Mouse (Mus musculus): ENCODE measurements around the gene Morf4l1. TPM values are rescaled to one million over a fixed set of nuclear protein-coding genes. Genes with fewer than 3 reads are reported as not detected.
A peak's percentile ranks its signal among the peaks of the same experiment; 100 is the strongest.

Gene Morf4l1
- total and polyA plus RNA-seq, 2 experiments from 2014 or later = 295 to 638 TPM

DNA sequence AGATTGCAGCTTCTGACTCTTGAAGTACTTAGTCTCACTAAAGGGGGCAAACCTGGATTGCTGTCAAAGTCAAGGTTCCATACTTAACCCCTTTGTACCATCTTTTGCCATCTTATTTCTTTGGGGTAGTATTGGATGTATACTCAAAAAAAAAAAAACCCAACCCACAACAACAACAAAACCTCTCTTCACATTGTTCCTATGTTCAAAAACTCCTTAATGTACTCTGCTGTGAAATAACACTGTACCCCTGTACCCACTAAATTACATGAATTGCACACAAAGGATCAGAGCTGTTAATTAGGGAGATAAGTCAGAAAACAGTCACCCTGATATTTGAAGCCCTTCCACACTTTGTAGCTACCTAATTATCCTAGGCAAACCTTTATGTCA, 730 bp upstream of the Morf4l1 start:
- no peak for DNase-seq
- no peaks in the 10 kb centered on the region for H3K9me3 ChIP-seq (ENCODE audit: low read length)
- H3K9ac ChIP-seq = peak overlapping the region; percentile 68
- H3K27ac ChIP-seq (ENCODE audit: low read depth, low read length) = peak overlapping the region; percentile 71
- H3K36me3 ChIP-seq (ENCODE audit: insufficient read depth) = no peaks in the 10 kb centered on the region
- peak overlapping the region; percentile 97 for H3K4me3 ChIP-seq (ENCODE audit: low read depth, low read length)
- H3K4me2 ChIP-seq (ENCODE audit: low read depth) = peak overlapping the region; percentile 79
- no peaks in the 10 kb centered on the region; the same call in 1 of the 2 replicates for H3K27me3 ChIP-seq (ENCODE audit: insufficient read depth, low read length)
- TF ChIP-seq CTCF (IDR thresholded peaks at IDR 0.05; ENCODE audit: low read depth) = no peak
- ATAC-seq = no peak
- H3K4me1 ChIP-seq (ENCODE audit: insufficient read depth) = peaks cover 19% of the 10 kb centered on the region

DNA sequence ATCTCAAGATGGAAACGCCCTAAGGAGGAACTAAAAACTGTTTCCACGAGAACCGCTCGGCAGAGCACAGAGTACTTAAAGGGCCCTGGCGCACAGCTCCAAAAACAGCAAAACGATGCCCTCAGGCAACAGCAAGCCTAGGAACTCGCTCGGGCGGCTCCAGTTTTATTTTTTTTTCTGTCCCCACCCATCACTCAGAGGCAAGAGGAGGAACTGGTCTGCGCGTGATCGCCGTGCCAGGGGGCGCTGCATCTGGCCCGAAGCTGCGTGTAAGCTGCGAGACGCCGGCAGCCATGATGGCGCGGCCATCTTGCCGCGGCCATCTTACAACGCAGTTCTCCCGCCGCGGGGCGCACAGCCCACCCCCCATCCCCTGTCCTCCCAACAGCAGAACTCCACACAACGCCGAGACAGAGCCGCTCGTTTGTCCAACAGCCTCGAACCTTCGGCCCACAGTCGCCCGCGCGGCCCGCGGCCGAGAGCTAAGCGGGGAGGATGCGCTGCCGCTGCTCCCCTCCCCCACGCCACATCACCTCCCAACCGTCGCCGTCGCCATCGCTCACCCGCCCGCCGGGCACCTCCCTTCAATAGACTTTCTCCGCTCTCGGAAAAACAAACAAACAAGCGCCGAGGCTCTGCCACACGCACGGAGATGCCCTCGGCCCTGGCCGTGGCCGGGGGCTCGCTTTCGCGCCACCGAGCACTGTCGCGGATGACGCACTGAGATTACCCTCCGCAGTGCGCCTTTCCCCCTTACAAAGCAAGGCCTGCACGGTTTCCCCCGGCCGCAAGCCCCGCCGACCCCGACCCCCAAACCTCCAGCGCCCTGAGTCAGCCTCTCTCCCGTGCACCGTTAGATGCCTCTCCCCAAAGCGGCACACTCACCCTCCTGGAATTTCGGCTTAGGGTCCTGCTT, 665 bp downstream of the Morf4l1 start:
- H3K9me3 ChIP-seq (ENCODE audit: low read length) = no peaks in the 10 kb centered on the region
- DNase-seq (peak; percentile 93), ATAC-seq (peak; percentile 64)
- under 1% methylated on average over 82 of the region's 82 CpGs for WGBS
- peaks cover 19% of the 10 kb centered on the region for H3K4me1 ChIP-seq (ENCODE audit: insufficient read depth)
- TF ChIP-seq CTCF (IDR thresholded peaks at IDR 0.05; ENCODE audit: low read depth) = peak; percentile 84
- peak overlapping the region; percentile 99 for H3K27ac ChIP-seq (ENCODE audit: low read depth, low read length)
- H3K4me2 ChIP-seq (ENCODE audit: low read depth) = peak overlapping the region; percentile 86
- no peaks in the 10 kb centered on the region; the same call in 1 of the 2 replicates for H3K27me3 ChIP-seq (ENCODE audit: insufficient read depth, low read length)
- H3K36me3 ChIP-seq (ENCODE audit: insufficient read depth) = no peaks in the 10 kb centered on the region
- peak overlapping the region; percentile 95 for H3K9ac ChIP-seq
- H3K4me3 ChIP-seq (ENCODE audit: low read depth, low read length) = peak overlapping the region; percentile 97

- Histone ChIP-seq H3K36me3 (ENCODE audit: insufficient read depth) (peaks cover 4% of the 10 kb centered on the region), H3K27ac (ENCODE audit: low read depth, low read length) (peak overlapping the region; percentile 99), H3K4me2 (ENCODE audit: low read depth) (peak overlapping the region; percentile 86), H3K4me3 (ENCODE audit: low read depth, low read length) (peak overlapping the region; percentile 97), H3K4me1 (ENCODE audit: insufficient read depth) (peaks cover 19% of the 10 kb centered on the region), H3K9me3 (ENCODE audit: low read length) (no peaks in the 10 kb centered on the region), H3K9ac (peak overlapping the region; percentile 95), H3K27me3 (ENCODE audit: insufficient read depth, low read length) (no peaks in the 10 kb centered on the region; the same call in 1 of the 2 replicates)
- no peak for DNase-seq
- WGBS = under 1% methylated on average over 13 of the region's 13 CpGs
- no peak for TF ChIP-seq CTCF (IDR thresholded peaks at IDR 0.05; ENCODE audit: low read depth)
- no peak for ATAC-seq
Observed at GRCm38 (mm10) chr9:90113151-90113550, 1.4 kb downstream of the Morf4l1 start.

- Histone ChIP-seq H3K9me3 (ENCODE audit: low read length) (no peaks in the 10 kb centered on the region), H3K4me2 (ENCODE audit: low read depth) (no peak overlapping the region), H3K9ac (no peak overlapping the region), H3K36me3 (ENCODE audit: insufficient read depth) (peaks cover 17% of the 10 kb centered on the region), H3K4me3 (ENCODE audit: low read depth, low read length) (no peak overlapping the region), H3K27ac (ENCODE audit: low read depth, low read length) (no peak overlapping the region), H3K4me1 (ENCODE audit: insufficient read depth) (peaks cover 16% of the 10 kb centered on the region), H3K27me3 (ENCODE audit: insufficient read depth, low read length) (no peaks in the 10 kb centered on the region)
- TF ChIP-seq CTCF (IDR thresholded peaks at IDR 0.05; ENCODE audit: low read depth) = no peak
- ATAC-seq = no peak
- 83% methylated on average over 6 of the region's 6 CpGs for WGBS
- DNase-seq = no peak
Observed at GRCm38 (mm10) chr9:90109386-90109785, 5.2 kb downstream of the Morf4l1 start.

DNA sequence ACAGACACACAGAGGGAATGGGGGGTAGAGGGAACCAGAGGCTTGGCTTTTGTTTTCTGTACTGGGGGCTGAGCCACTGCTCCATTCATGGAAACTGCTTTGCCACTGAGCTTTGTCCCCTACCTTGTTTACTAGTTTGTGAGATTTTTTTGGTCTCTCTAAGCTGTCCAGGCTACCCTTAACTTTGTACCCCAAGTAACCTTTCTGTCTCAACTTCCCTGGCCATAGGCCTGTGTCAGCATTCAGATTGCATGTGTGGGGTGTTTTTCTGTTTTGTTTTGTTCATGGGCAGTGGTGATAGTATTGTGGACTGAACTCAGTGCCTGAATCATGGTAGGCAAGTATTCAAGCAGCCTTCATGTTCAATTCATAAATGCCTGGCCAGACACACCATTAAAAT, 6.3 kb downstream of the Morf4l1 start:
- Histone ChIP-seq H3K4me3 (ENCODE audit: low read depth, low read length) (no peak overlapping the region), H3K4me1 (ENCODE audit: insufficient read depth) (peaks cover 16% of the 10 kb centered on the region), H3K9me3 (ENCODE audit: low read length) (no peaks in the 10 kb centered on the region), H3K36me3 (ENCODE audit: insufficient read depth) (peaks cover 17% of the 10 kb centered on the region), H3K27ac (ENCODE audit: low read depth, low read length) (no peak overlapping the region), H3K9ac (no peak overlapping the region), H3K4me2 (ENCODE audit: low read depth) (no peak overlapping the region), H3K27me3 (ENCODE audit: insufficient read depth, low read length) (no peaks in the 10 kb centered on the region)
- DNase-seq (no peak), ATAC-seq (no peak)
- TF ChIP-seq CTCF (IDR thresholded peaks at IDR 0.05; ENCODE audit: low read depth) = no peak

DNA sequence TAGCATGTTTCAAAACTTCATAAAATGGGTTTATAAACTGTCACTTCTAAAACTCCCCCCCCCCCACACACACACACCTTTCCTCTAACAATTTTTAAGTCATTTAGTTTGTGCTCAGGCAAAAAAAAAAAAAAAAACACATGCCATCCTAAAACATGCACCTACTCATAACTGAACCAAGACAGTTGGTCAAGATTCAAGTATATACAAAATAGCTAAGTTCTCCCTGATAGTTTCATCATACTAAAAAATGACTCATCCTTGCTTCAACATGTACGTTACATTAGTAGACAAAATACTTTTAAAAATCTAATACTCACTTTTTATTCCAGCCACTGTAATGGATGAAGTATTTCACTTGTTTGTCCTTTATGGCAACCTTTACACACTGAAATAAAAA, 7.7 kb downstream of the Morf4l1 start:
- Histone ChIP-seq H3K27me3 (ENCODE audit: insufficient read depth, low read length) (no peaks in the 10 kb centered on the region), H3K9ac (no peak overlapping the region), H3K9me3 (ENCODE audit: low read length) (no peaks in the 10 kb centered on the region), H3K4me1 (ENCODE audit: insufficient read depth) (peaks cover 5% of the 10 kb centered on the region), H3K36me3 (ENCODE audit: insufficient read depth) (peaks cover 20% of the 10 kb centered on the region), H3K4me2 (ENCODE audit: low read depth) (no peak overlapping the region), H3K4me3 (ENCODE audit: low read depth, low read length) (no peak overlapping the region), H3K27ac (ENCODE audit: low read depth, low read length) (no peak overlapping the region)
- no peak for TF ChIP-seq CTCF (IDR thresholded peaks at IDR 0.05; ENCODE audit: low read depth)
- no peak for DNase-seq
- 85% methylated on average over 1 of the region's 1 CpGs for WGBS
- no peak for ATAC-seq

DNA sequence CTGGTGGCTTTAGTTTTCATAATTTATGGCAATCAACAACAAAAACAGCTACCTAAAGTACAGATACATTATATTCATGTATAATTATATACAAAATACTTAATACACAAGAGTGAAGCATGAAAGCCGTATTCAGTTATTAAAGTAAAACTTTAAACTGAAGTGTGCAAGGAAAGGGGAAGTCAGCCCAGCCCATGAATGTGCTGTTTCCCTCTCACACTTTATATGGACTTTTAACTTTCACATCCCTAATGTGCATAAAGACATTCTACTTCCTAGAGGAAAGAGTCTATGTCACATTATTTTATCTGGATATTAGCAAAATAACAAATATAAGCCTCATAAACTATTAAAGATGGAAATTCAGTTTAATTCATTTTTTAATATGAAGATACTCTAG, 9.1 kb downstream of the Morf4l1 start:
- no peak for TF ChIP-seq CTCF (IDR thresholded peaks at IDR 0.05; ENCODE audit: low read depth)
- H3K9me3 ChIP-seq (ENCODE audit: low read length) = no peaks in the 10 kb centered on the region
- peaks cover 29% of the 10 kb centered on the region for H3K36me3 ChIP-seq (ENCODE audit: insufficient read depth)
- no peaks in the 10 kb centered on the region for H3K4me1 ChIP-seq (ENCODE audit: insufficient read depth)
- ATAC-seq = no peak
- H3K27me3 ChIP-seq (ENCODE audit: insufficient read depth, low read length) = no peaks in the 10 kb centered on the region
- H3K4me2 ChIP-seq (ENCODE audit: low read depth) = no peak overlapping the region
- WGBS = 90% methylated on average over 1 of the region's 1 CpGs
- H3K9ac ChIP-seq = no peak overlapping the region
- DNase-seq = no peak
- no peak overlapping the region for H3K4me3 ChIP-seq (ENCODE audit: low read depth, low read length)
- no peak overlapping the region for H3K27ac ChIP-seq (ENCODE audit: low read depth, low read length)
